Mouse (Mus musculus): ENCODE results near the gene Abcc9. TPM values are rescaled to one million over a fixed set of nuclear protein-coding genes. Genes with fewer than 3 reads are reported as not detected.

Abcc9 gene
- total and polyA plus RNA-seq, 3 experiments = not detected

DNA sequence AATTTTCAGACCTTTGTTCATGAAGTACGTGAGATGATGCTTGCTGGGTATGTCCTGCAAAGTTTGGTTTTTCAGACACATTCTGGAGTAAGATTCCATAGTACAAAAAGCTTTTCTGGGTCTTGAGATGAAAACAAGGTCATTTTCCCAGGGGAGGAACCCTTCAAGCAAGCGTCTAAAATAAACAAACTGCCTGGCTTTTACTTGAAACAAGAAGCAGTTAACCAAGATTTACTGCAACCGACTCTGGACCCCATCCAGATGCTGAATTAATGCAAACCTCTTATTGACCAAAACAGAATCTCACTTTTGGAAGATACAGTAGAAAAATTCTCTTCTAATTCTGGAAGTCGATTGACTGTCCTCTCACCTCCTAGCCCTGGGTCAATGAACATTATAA lies 151.2 kb downstream of the Abcc9 start:
- no peaks in the 10 kb centered on the region for H3K4me1 ChIP-seq (ENCODE audit: control insufficient read depth in 1 of 2, insufficient read depth in 2 of 2)
- no peak overlapping the region for H3K4me2 ChIP-seq (ENCODE audit: insufficient read depth, low read depth, poor library complexity, severe bottlenecking)
- H3K79me2 ChIP-seq (replicated peaks; ENCODE audit: control insufficient read depth, extremely low read depth, insufficient read depth, poor library complexity, severe bottlenecking) = no peaks in the 10 kb centered on the region
- in situ Hi-C loops (cut with MboI; ENCODE audit: low pct_ligation_motif_present, low pct_unique_long_range_greater_than_20kb, low sequenced_read_pairs) (no loop called here), dilution Hi-C loops (cut with MboI; ENCODE audit: extremely low pct_ligation_motif_present, extremely low pct_unique_long_range_greater_than_20kb, low sequenced_read_pairs) (no loop called here)
- H3K27ac ChIP-seq (ENCODE audit: insufficient read depth, low read depth) = no peak overlapping the region
- TF ChIP-seq EP300 (IDR thresholded peaks at IDR 0.05; ENCODE audit: low read length) (no peak), BHLHE40 (IDR thresholded peaks at IDR 0.05; ENCODE audit: low read depth, low read length) (no peak), UBTF (IDR thresholded peaks at IDR 0.05; ENCODE audit: low read depth, low read length) (no peak), POLR2A (IDR thresholded peaks at IDR 0.05; ENCODE audit: low read depth, low read length) (no peak)
- H3K36me3 ChIP-seq (replicated peaks in 1 of 2; ENCODE audit: control insufficient read depth in 1 of 2, insufficient read depth in 1 of 2, low read length in 1 of 2) = no peaks in the 10 kb centered on the region
- no peak overlapping the region for H3K9ac ChIP-seq (ENCODE audit: insufficient read depth, low read depth)
- no peaks in the 10 kb centered on the region for H3K27me3 ChIP-seq (replicated peaks)
- no peaks in the 10 kb centered on the region for H3K9me3 ChIP-seq (replicated peaks; ENCODE audit: low read length)
- DNase-seq (ENCODE audit: extremely low read depth) = no peak
- no peak overlapping the region for H3K4me3 ChIP-seq (replicated peaks in 1 of 3; ENCODE audit: low read depth in 2 of 3, low read length in 2 of 3, poor library complexity in 1 of 3)

GRCm38 (mm10) chr6:142548377-142548776 lies 153.7 kb downstream of the Abcc9 start:
- no peak overlapping the region for H3K9ac ChIP-seq (ENCODE audit: insufficient read depth, low read depth)
- no peak overlapping the region for H3K4me3 ChIP-seq (replicated peaks in 1 of 3; ENCODE audit: low read depth in 2 of 3, low read length in 2 of 3, poor library complexity in 1 of 3)
- TF ChIP-seq POLR2AphosphoS2 (IDR thresholded peaks at IDR 0.05; ENCODE audit: low read depth, low read length) = no peak
- no peak for TF ChIP-seq JUN (IDR thresholded peaks at IDR 0.05; ENCODE audit: insufficient read depth, low read depth, low read length)
- TF ChIP-seq EP300 (IDR thresholded peaks at IDR 0.05; ENCODE audit: low read length) = no peak
- no peak for TF ChIP-seq NRF1 (IDR thresholded peaks at IDR 0.05; ENCODE audit: low read depth, low read length)
- no peak for TF ChIP-seq ZMIZ1 (IDR thresholded peaks at IDR 0.05; ENCODE audit: low read depth, low read length)
- no peak for TF ChIP-seq MAX (IDR thresholded peaks at IDR 0.05; ENCODE audit: low read length)
- no peak for TF ChIP-seq CHD2 (IDR thresholded peaks at IDR 0.05; ENCODE audit: low read length)
- no peaks in the 10 kb centered on the region for H3K4me1 ChIP-seq (ENCODE audit: control insufficient read depth in 1 of 2, insufficient read depth in 2 of 2)
- in situ Hi-C loops (cut with MboI; ENCODE audit: low pct_ligation_motif_present, low pct_unique_long_range_greater_than_20kb, low sequenced_read_pairs) = no loop called here
- dilution Hi-C loops (cut with MboI; ENCODE audit: extremely low pct_ligation_motif_present, extremely low pct_unique_long_range_greater_than_20kb, low sequenced_read_pairs) = no loop called here
- H3K36me3 ChIP-seq (replicated peaks in 1 of 2; ENCODE audit: control insufficient read depth in 1 of 2, insufficient read depth in 1 of 2, low read length in 1 of 2) = no peaks in the 10 kb centered on the region
- H3K27me3 ChIP-seq (replicated peaks) = no peaks in the 10 kb centered on the region
- no peak for DNase-seq (ENCODE audit: extremely low read depth)
- no peak overlapping the region for H3K4me2 ChIP-seq (ENCODE audit: insufficient read depth, low read depth, poor library complexity, severe bottlenecking)
- no peak overlapping the region for H3K27ac ChIP-seq (ENCODE audit: insufficient read depth, low read depth)
- H3K79me2 ChIP-seq (replicated peaks; ENCODE audit: control insufficient read depth, extremely low read depth, insufficient read depth, poor library complexity, severe bottlenecking) = no peaks in the 10 kb centered on the region
- no peaks in the 10 kb centered on the region for H3K9me3 ChIP-seq (replicated peaks; ENCODE audit: low read length)

GRCm38 (mm10) chr6:142545132-142545531 lies 157.0 kb downstream of the Abcc9 start:
- TF ChIP-seq ETS1 (conservative IDR thresholded peaks at IDR 0.05; ENCODE audit: low read depth, low read length) = no peak

More at GRCm38 (mm10) chr6:142545132-142545531, 157.0 kb downstream of the Abcc9 start:
- Histone ChIP-seq H3K79me2 (replicated peaks; ENCODE audit: control insufficient read depth, extremely low read depth, insufficient read depth, poor library complexity, severe bottlenecking) (no peaks in the 10 kb centered on the region), H3K4me3 (replicated peaks in 1 of 3; ENCODE audit: low read depth in 2 of 3, low read length in 2 of 3, poor library complexity in 1 of 3) (no peak overlapping the region), H3K9me3 (replicated peaks; ENCODE audit: low read length) (no peaks in the 10 kb centered on the region), H3K36me3 (replicated peaks in 1 of 2; ENCODE audit: control insufficient read depth in 1 of 2, insufficient read depth in 1 of 2, low read length in 1 of 2) (no peaks in the 10 kb centered on the region), H3K4me2 (ENCODE audit: insufficient read depth, low read depth, poor library complexity, severe bottlenecking) (no peak overlapping the region), H3K27me3 (replicated peaks) (no peaks in the 10 kb centered on the region), H3K9ac (ENCODE audit: insufficient read depth, low read depth) (no peak overlapping the region), H3K27ac (ENCODE audit: insufficient read depth, low read depth) (no peak overlapping the region), H3K4me1 (ENCODE audit: control insufficient read depth in 1 of 2, insufficient read depth in 2 of 2) (no peaks in the 10 kb centered on the region)
- in situ Hi-C loops (cut with MboI; ENCODE audit: low pct_ligation_motif_present, low pct_unique_long_range_greater_than_20kb, low sequenced_read_pairs) (no loop called here), dilution Hi-C loops (cut with MboI; ENCODE audit: extremely low pct_ligation_motif_present, extremely low pct_unique_long_range_greater_than_20kb, low sequenced_read_pairs) (no loop called here)
- no peak for DNase-seq (ENCODE audit: extremely low read depth)
